Mouse (Mus musculus) MEL (cell line): ENCODE data around the gene Med24. TPM values are rescaled to one million over a fixed set of nuclear protein-coding genes. Genes with fewer than 3 reads are reported as not detected.

Source experiments
- DNase-seq: peaks from one replicate; pipeline ENCODE4 v3.0.0; 2011; ENCODE audit warnings: low read depth, low spot score
- H3K27ac ChIP-seq: 2 replicates; pipeline ENCODE4 v1.5.1; 2012; ENCODE audit warnings: low read depth, mild to moderate bottlenecking, control low read depth, low read length, moderate library complexity; ENCODE audit not compliant: control insufficient read depth
- H3K27me3 ChIP-seq, 2 experiments: fragments of 150-350 bp in 1 of 2; sonication (generic) in 1 of 2; 2 replicates each; pipeline ENCODE4 v1.6.1; 2012; ENCODE audit warnings: low read length in 2 of 2, mild to moderate bottlenecking in 2 of 2, improper control_type of control experiment in 1 of 2, moderate library complexity in 1 of 2; ENCODE audit not compliant: insufficient read depth in 2 of 2, control insufficient read depth in 1 of 2
- H3K36me3 ChIP-seq, 2 experiments: 2 replicates each; pipeline ENCODE4 v1.6.1; 2012 to 2014; ENCODE audit warnings: low read length in 2 of 2, improper control_type of control experiment in 1 of 2, inconsistent platforms in 1 of 2, mild to moderate bottlenecking in 1 of 2; ENCODE audit not compliant: insufficient read depth in 2 of 2, control insufficient read depth in 1 of 2
- H3K4me1 ChIP-seq, 2 experiments: fragments of 150-350 bp in 1 of 2; sonication (generic) in 1 of 2; 2 replicates each; pipeline ENCODE4 v1.6.1; 2012; ENCODE audit warnings: low read length in 2 of 2, improper control_type of control experiment in 1 of 2, mild to moderate bottlenecking in 1 of 2; ENCODE audit not compliant: insufficient read depth in 2 of 2, control insufficient read depth in 1 of 2
- H3K4me3 ChIP-seq, 2 experiments: fragments of 150-350 bp in 1 of 2; sonication (generic) in 1 of 2; 2 replicates each; pipeline ENCODE4 v1.5.1; 2012; ENCODE audit warnings: low read depth in 2 of 2, low read length in 2 of 2, mild to moderate bottlenecking in 2 of 2, moderate library complexity in 2 of 2, control low read depth in 1 of 2, improper control_type of control experiment in 1 of 2; ENCODE audit not compliant: control insufficient read depth in 1 of 2, insufficient read depth in 1 of 2
- H3K79me2 ChIP-seq: 2 replicates; pipeline ENCODE4 v1.6.1; 2012; ENCODE audit warnings: mild to moderate bottlenecking, low read length, moderate library complexity; ENCODE audit not compliant: control insufficient read depth, poor library complexity, insufficient read depth
- H3K9ac ChIP-seq: 2 replicates; pipeline ENCODE4 v1.6.1; 2012; ENCODE audit warnings: low read depth, mild to moderate bottlenecking, control low read depth, low read length, moderate library complexity; ENCODE audit not compliant: control insufficient read depth, poor library complexity, severe bottlenecking
- H3K9me3 ChIP-seq: fragments of 150-350 bp; sonication (generic); replicated peaks from 2 replicates; pipeline ENCODE4 v1.6.1; 2012; ENCODE audit warnings: mild to moderate bottlenecking, low read length, improper control_type of control experiment, moderate library complexity; ENCODE audit not compliant: insufficient read depth
- BHLHE40 ChIP-seq: IDR thresholded peaks from 2 replicates; pipeline ENCODE4 v1.6.1; 2012; ENCODE audit warnings: low read depth, mild to moderate bottlenecking, inconsistent platforms, low read length, improper control_type of control experiment, borderline replicate concordance
- E2F4 ChIP-seq: IDR thresholded peaks from 2 replicates; pipeline ENCODE4 v1.6.1; 2011; ENCODE audit warnings: low read depth, low read length, improper control_type of control experiment, borderline replicate concordance
- EP300 ChIP-seq, 2 experiments: IDR thresholded peaks; 2 replicates each; pipeline ENCODE4 v1.6.1; 2011; ENCODE audit warnings: improper control_type of control experiment in 2 of 2, low read length in 2 of 2, low read depth in 1 of 2, mild to moderate bottlenecking in 1 of 2
- ETS1 ChIP-seq: IDR thresholded peaks from 2 replicates; pipeline ENCODE4 v1.6.1; 2012; ENCODE audit warnings: low read depth, mild to moderate bottlenecking, inconsistent platforms, low read length, improper control_type of control experiment, moderate library complexity
- GATA1 ChIP-seq: IDR thresholded peaks from 2 replicates; pipeline ENCODE4 v1.6.1; 2011; ENCODE audit warnings: low read depth, low read length, improper control_type of control experiment
- HCFC1 ChIP-seq: IDR thresholded peaks from 2 replicates; pipeline ENCODE4 v1.6.1; 2012; ENCODE audit warnings: low read depth, mild to moderate bottlenecking, inconsistent platforms, low read length, improper control_type of control experiment, moderate library complexity
- JUND ChIP-seq: IDR thresholded peaks from 2 replicates; pipeline ENCODE4 v1.6.1; 2011; ENCODE audit warnings: low read depth, mild to moderate bottlenecking, improper control_type of control experiment, low read length
- MEF2A ChIP-seq: IDR thresholded peaks from 2 replicates; pipeline ENCODE4 v1.6.1; 2014; ENCODE audit warnings: low read depth, mild to moderate bottlenecking, inconsistent platforms, low read length, improper control_type of control experiment; ENCODE audit not compliant: poor library complexity, insufficient replicate concordance, severe bottlenecking; ENCODE audit errors: extremely low read depth
- NRF1 ChIP-seq: IDR thresholded peaks from 2 replicates; pipeline ENCODE4 v1.6.1; 2014; ENCODE audit warnings: low read depth, mild to moderate bottlenecking, inconsistent platforms, low read length, improper control_type of control experiment, moderate library complexity; ENCODE audit not compliant: poor library complexity, insufficient read depth, severe bottlenecking
- POLR2AphosphoS2 ChIP-seq: IDR thresholded peaks from 2 replicates; pipeline ENCODE4 v1.6.1; 2011; ENCODE audit warnings: low read length, improper control_type of control experiment
- RAD21 ChIP-seq: IDR thresholded peaks from 2 replicates; pipeline ENCODE4 v1.6.1; 2011; ENCODE audit warnings: mild to moderate bottlenecking, low read depth, low read length, improper control_type of control experiment
- SIN3A ChIP-seq: IDR thresholded peaks from 2 replicates; pipeline ENCODE4 v1.6.1; 2012; ENCODE audit warnings: low read length, improper control_type of control experiment, inconsistent platforms
- SMC3 ChIP-seq: IDR thresholded peaks from 2 replicates; pipeline ENCODE4 v1.6.1; 2011; ENCODE audit warnings: low read depth, low read length, improper control_type of control experiment
- USF1 ChIP-seq: IDR thresholded peaks from 2 replicates; pipeline ENCODE4 v1.6.1; 2014; ENCODE audit warnings: low read depth, mild to moderate bottlenecking, inconsistent platforms, low read length, improper control_type of control experiment, moderate library complexity
- USF2 ChIP-seq, 2 experiments: IDR thresholded peaks; 2 replicates each; pipeline ENCODE4 v1.6.1; 2011 to 2012; ENCODE audit warnings: improper control_type of control experiment in 2 of 2, low read length in 2 of 2, borderline replicate concordance in 1 of 2, inconsistent platforms in 1 of 2, low read depth in 1 of 2, mild to moderate bottlenecking in 1 of 2; ENCODE audit not compliant: insufficient read depth in 1 of 2
- ZKSCAN1 ChIP-seq: IDR thresholded peaks from 2 replicates; pipeline ENCODE4 v1.6.1; 2012; ENCODE audit warnings: low read depth, mild to moderate bottlenecking, inconsistent platforms, low read length, improper control_type of control experiment, moderate library complexity
- polyA plus RNA-seq, 2 experiments: library from polyadenylated mRNA; stranded (reverse) in 1 of 2; unstranded in 1 of 2; fragments of >175 nt in 1 of 2; fragments of >200 nt in 1 of 2; gene quantifications; 2 replicates each; pipeline versions ENCODE4 v1.2.1 to v1.2.4; 2012; ENCODE audit warnings: low replicate concordance in 2 of 2, low read depth in 1 of 2; ENCODE audit not compliant: insufficient read length in 2 of 2, insufficient read depth in 1 of 2, missing spikeins in 1 of 2
- total RNA-seq: library from RNA; depleted of rRNA; stranded (reverse); fragments of 300-350 nt; gene quantifications from 2 replicates; pipeline ENCODE4 v1.2.3, GENCODE M21; 2012

The Med24 gene
- total and polyA plus RNA-seq, 3 experiments, result 37.5 to 89.8 TPM; not detected in 1

GRCm38 (mm10) chr11:98769007-98769954 is 40.0 kb upstream of the Med24 start:
- Histone ChIP-seq H3K9ac (peak overlapping the region; percentile 43), H3K4me3 (no peak overlapping the region)
- TF ChIP-seq POLR2AphosphoS2, result 0 out of 2 replicates have a peak, but pooled peaks have one; percentile 0
- TF ChIP-seq SMC3, result no peak
- TF ChIP-seq SIN3A, result no peak
- no peak for TF ChIP-seq EP300 (IDR thresholded peaks at IDR 0.05; ENCODE audit: low read depth in 1 of 2, low read length in 2 of 2)
- no peak for TF ChIP-seq ETS1
- no peak for TF ChIP-seq MEF2A
- peak; percentile 40; the same call in 1 of the 2 replicates for TF ChIP-seq GATA1
- TF ChIP-seq ZKSCAN1, result no peak
- TF ChIP-seq USF2 (IDR thresholded peaks at IDR 0.05; ENCODE audit: borderline replicate concordance in 1 of 2, insufficient read depth in 1 of 2, low read depth in 1 of 2, low read length in 2 of 2), result no peak
- no peak for TF ChIP-seq NRF1
- TF ChIP-seq E2F4, result no peak
- 0 out of 2 replicates have a peak, but pooled peaks have one; percentile 18 for TF ChIP-seq BHLHE40
- no peak for TF ChIP-seq RAD21
- 0 out of 2 replicates have a peak, but pooled peaks have one; percentile 5 for TF ChIP-seq HCFC1
- TF ChIP-seq JUND, result no peak
- TF ChIP-seq USF1, result no peak
- TF ChIP-seq, all 39 proteins: peak for 4
- peak overlapping the region; percentile 59 for H3K27ac ChIP-seq
- H3K4me1 ChIP-seq, result peaks cover 38 to 60% of the 10 kb centered on the region in 2 experiments
- peak; percentile 28 for DNase-seq
- H3K36me3 ChIP-seq, result peaks cover 0 to 51% of the 10 kb centered on the region in 2 experiments; a peak in 2 of 4 replicates
- no peaks in the 10 kb centered on the region for H3K27me3 ChIP-seq
- H3K9me3 ChIP-seq, result no peaks in the 10 kb centered on the region
- H3K79me2 ChIP-seq, result no peaks in the 10 kb centered on the region; the same call in 1 of the 2 replicates
